Mouse (Mus musculus): ENCODE data around the gene Capza1. TPM values are rescaled to one million over a fixed set of nuclear protein-coding genes. Genes with fewer than 3 reads are reported as not detected.

Capza1 gene
- polyA plus RNA-seq, 1 experiment from 2014 or later: 109 TPM

DNA sequence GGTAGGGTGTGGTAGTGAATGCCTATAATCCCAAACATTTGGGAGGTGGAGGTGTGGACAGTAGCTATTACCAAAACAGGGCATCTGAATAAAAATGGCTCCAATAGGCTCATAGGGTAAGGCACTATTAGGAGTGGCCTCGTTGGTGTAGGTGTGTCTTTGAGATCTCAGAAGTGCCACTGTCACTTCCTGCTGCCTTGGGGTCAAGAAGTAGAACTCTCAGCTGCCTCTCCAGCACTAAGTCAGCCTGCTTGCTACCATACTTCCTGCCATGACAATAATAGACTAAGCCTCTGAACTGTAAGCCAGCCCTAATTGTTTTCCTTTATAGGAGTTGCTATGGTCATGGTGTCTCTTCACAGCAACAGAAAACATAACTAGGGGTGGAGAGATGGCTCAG lies 8.2 kb downstream of the Capza1 start:
- Histone ChIP-seq H3K36me3 (ENCODE audit: control insufficient read depth, insufficient read depth) (no peaks in the 10 kb centered on the region), H3K4me3 (ENCODE audit: low read depth, low read length) (no peak overlapping the region), H3K9ac (ENCODE audit: low read depth, low read length) (no peak overlapping the region), H3K27ac (ENCODE audit: low read depth, low read length) (no peak overlapping the region), H3K27me3 (replicated peaks; ENCODE audit: control insufficient read depth, insufficient read depth, low read length) (no peaks in the 10 kb centered on the region), H3K9me3 (ENCODE audit: control insufficient read depth) (no peaks in the 10 kb centered on the region), H3K4me1 (replicated peaks; ENCODE audit: control insufficient read depth, insufficient read depth, low read length) (no peaks in the 10 kb centered on the region), H3K4me2 (replicated peaks; ENCODE audit: low read depth) (no peak overlapping the region)
- WGBS: 45% methylated on average over 1 of the region's 1 CpGs
- no peak for TF ChIP-seq CTCF (IDR thresholded peaks at IDR 0.05; ENCODE audit: low read depth)
- peak; percentile 28; the same call in 1 of the 2 replicates for ATAC-seq

- TF ChIP-seq CTCF (IDR thresholded peaks at IDR 0.05; ENCODE audit: low read depth): no peak
- Histone ChIP-seq H3K9me3 (ENCODE audit: control insufficient read depth) (no peaks in the 10 kb centered on the region), H3K27ac (ENCODE audit: low read depth, low read length) (no peak overlapping the region; the same call in 1 of the 2 replicates), H3K4me1 (replicated peaks; ENCODE audit: control insufficient read depth, insufficient read depth, low read length) (no peaks in the 10 kb centered on the region), H3K4me3 (ENCODE audit: low read depth, low read length) (no peak overlapping the region), H3K27me3 (replicated peaks; ENCODE audit: control insufficient read depth, insufficient read depth, low read length) (no peaks in the 10 kb centered on the region), H3K36me3 (ENCODE audit: control insufficient read depth, insufficient read depth) (no peaks in the 10 kb centered on the region), H3K4me2 (replicated peaks; ENCODE audit: low read depth) (no peak overlapping the region), H3K9ac (ENCODE audit: low read depth, low read length) (no peak overlapping the region)
- ATAC-seq: no peak
Measured at GRCm38 (mm10) chr3:104854866-104855265, 9.4 kb downstream of the Capza1 start.

DNA sequence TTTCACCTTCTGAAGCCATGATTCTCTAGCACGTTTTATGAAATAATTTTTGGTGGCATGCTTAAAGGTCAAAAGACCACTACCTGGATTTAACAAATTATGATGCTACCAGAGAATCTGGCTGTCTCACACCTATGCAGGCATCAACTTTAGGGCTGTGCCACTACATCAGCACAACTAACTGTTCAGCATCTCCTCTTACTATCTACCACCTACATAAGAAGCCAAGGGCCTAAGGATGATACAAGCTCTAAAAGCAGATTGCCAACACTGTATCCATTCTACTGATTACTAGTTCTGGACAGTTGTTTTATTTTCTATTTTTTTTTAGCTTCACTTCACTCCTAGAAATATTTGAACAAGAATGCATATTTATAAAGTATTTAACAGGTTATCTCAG lies 9.8 kb downstream of the Capza1 start:
- Histone ChIP-seq H3K4me1 (replicated peaks; ENCODE audit: control insufficient read depth, insufficient read depth, low read length) (no peaks in the 10 kb centered on the region), H3K4me3 (ENCODE audit: low read depth, low read length) (no peak overlapping the region), H3K4me2 (replicated peaks; ENCODE audit: low read depth) (no peak overlapping the region), H3K9me3 (ENCODE audit: control insufficient read depth) (no peaks in the 10 kb centered on the region), H3K9ac (ENCODE audit: low read depth, low read length) (no peak overlapping the region), H3K27me3 (replicated peaks; ENCODE audit: control insufficient read depth, insufficient read depth, low read length) (no peaks in the 10 kb centered on the region), H3K36me3 (ENCODE audit: control insufficient read depth, insufficient read depth) (no peaks in the 10 kb centered on the region), H3K27ac (ENCODE audit: low read depth, low read length) (no peak overlapping the region)
- no peak for TF ChIP-seq CTCF (IDR thresholded peaks at IDR 0.05; ENCODE audit: low read depth)
- no peak for ATAC-seq
- 79% methylated on average over 1 of the region's 1 CpGs for WGBS

- H3K4me2 ChIP-seq (replicated peaks; ENCODE audit: low read depth): no peak overlapping the region
- H3K4me3 ChIP-seq (ENCODE audit: low read depth, low read length): no peak overlapping the region
- H3K9me3 ChIP-seq (ENCODE audit: control insufficient read depth): no peaks in the 10 kb centered on the region
- no peak for TF ChIP-seq CTCF (IDR thresholded peaks at IDR 0.05; ENCODE audit: low read depth)
- H3K4me1 ChIP-seq (replicated peaks; ENCODE audit: control insufficient read depth, insufficient read depth, low read length): 0 out of 2 replicates have a peak, but pooled peaks cover 4% of the 10 kb centered on the region
- H3K27me3 ChIP-seq (replicated peaks; ENCODE audit: control insufficient read depth, insufficient read depth, low read length): no peaks in the 10 kb centered on the region
- no peak overlapping the region for H3K9ac ChIP-seq (ENCODE audit: low read depth, low read length)
- no peak overlapping the region for H3K27ac ChIP-seq (ENCODE audit: low read depth, low read length)
- peaks cover 45% of the 10 kb centered on the region for H3K36me3 ChIP-seq (ENCODE audit: control insufficient read depth, insufficient read depth)
- WGBS: 75% methylated on average over 4 of the region's 4 CpGs
- ATAC-seq: no peak
Measured at GRCm38 (mm10) chr3:104846601-104847000, 17.7 kb downstream of the Capza1 start.

DNA sequence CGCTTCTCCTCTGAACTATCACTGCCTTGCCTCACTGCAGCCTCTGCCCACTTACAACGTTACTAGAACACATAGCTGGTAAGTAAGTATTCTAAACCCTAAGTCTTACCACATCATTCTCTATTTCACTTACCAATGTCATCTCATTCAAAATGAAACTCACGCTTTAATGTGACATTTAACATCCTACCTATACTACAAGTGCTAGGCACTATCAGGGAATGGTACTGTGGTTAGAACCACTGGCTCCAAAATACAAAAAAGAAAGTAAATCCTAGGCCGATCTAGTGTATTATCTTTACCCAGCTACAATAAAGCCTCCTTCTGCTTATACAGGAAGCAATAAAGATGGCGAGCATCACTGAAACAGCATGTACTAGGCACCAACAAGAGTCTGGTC lies 23.3 kb downstream of the Capza1 start:
- no peak for ATAC-seq
- Histone ChIP-seq H3K4me1 (replicated peaks; ENCODE audit: control insufficient read depth, insufficient read depth, low read length) (no peaks in the 10 kb centered on the region), H3K36me3 (ENCODE audit: control insufficient read depth, insufficient read depth) (peaks cover 63% of the 10 kb centered on the region)

GRCm38 (mm10) chr3:104835797-104836196 lies 28.5 kb downstream of the Capza1 start:
- no peak overlapping the region for H3K27ac ChIP-seq (ENCODE audit: low read depth, low read length)
- H3K4me1 ChIP-seq (replicated peaks; ENCODE audit: control insufficient read depth, insufficient read depth, low read length): no peaks in the 10 kb centered on the region
- no peak overlapping the region for H3K9ac ChIP-seq (ENCODE audit: low read depth, low read length)
- 84% methylated on average over 3 of the region's 3 CpGs for WGBS
- H3K27me3 ChIP-seq (replicated peaks; ENCODE audit: control insufficient read depth, insufficient read depth, low read length): no peaks in the 10 kb centered on the region
- no peak overlapping the region for H3K4me2 ChIP-seq (replicated peaks; ENCODE audit: low read depth)
- ATAC-seq: no peak
- TF ChIP-seq CTCF (IDR thresholded peaks at IDR 0.05; ENCODE audit: low read depth): no peak
- no peaks in the 10 kb centered on the region for H3K9me3 ChIP-seq (ENCODE audit: control insufficient read depth)
- peaks cover 59% of the 10 kb centered on the region for H3K36me3 ChIP-seq (ENCODE audit: control insufficient read depth, insufficient read depth)
- no peak overlapping the region for H3K4me3 ChIP-seq (ENCODE audit: low read depth, low read length)

More for the DNA sequence above, 23.3 kb downstream of the Capza1 start:
- Histone ChIP-seq H3K4me2 (replicated peaks; ENCODE audit: low read depth) (no peak overlapping the region), H3K9ac (ENCODE audit: low read depth, low read length) (no peak overlapping the region), H3K27ac (ENCODE audit: low read depth, low read length) (no peak overlapping the region), H3K9me3 (ENCODE audit: control insufficient read depth) (no peaks in the 10 kb centered on the region), H3K4me3 (ENCODE audit: low read depth, low read length) (no peak overlapping the region), H3K27me3 (replicated peaks; ENCODE audit: control insufficient read depth, insufficient read depth, low read length) (no peaks in the 10 kb centered on the region)
- 86% methylated on average over 5 of the region's 5 CpGs for WGBS
- TF ChIP-seq CTCF (IDR thresholded peaks at IDR 0.05; ENCODE audit: low read depth): no peak

- TF ChIP-seq CTCF (IDR thresholded peaks at IDR 0.05; ENCODE audit: low read depth): 0 out of 2 replicates have a peak, but pooled peaks have one; percentile 6
- Histone ChIP-seq H3K36me3 (ENCODE audit: control insufficient read depth, insufficient read depth) (peaks cover 31% of the 10 kb centered on the region), H3K4me3 (ENCODE audit: low read depth, low read length) (no peak overlapping the region), H3K27ac (ENCODE audit: low read depth, low read length) (peak overlapping the region; percentile 35; the same call in 1 of the 2 replicates), H3K27me3 (replicated peaks; ENCODE audit: control insufficient read depth, insufficient read depth, low read length) (no peaks in the 10 kb centered on the region), H3K9ac (ENCODE audit: low read depth, low read length) (no peak overlapping the region), H3K4me1 (replicated peaks; ENCODE audit: control insufficient read depth, insufficient read depth, low read length) (0 out of 2 replicates have a peak, but pooled peaks cover 7% of the 10 kb centered on the region), H3K9me3 (ENCODE audit: control insufficient read depth) (no peaks in the 10 kb centered on the region), H3K4me2 (replicated peaks; ENCODE audit: low read depth) (no peak overlapping the region)
- WGBS: 66% methylated on average over 3 of the region's 3 CpGs
- no peak for ATAC-seq
Measured at GRCm38 (mm10) chr3:104822413-104822812, 41.9 kb downstream of the Capza1 start.

All from intestine, postnatal 0 days (tissue).